Mouse (Mus musculus): ENCODE results near the gene Mlxipl. TPM values are rescaled to one million over a fixed set of nuclear protein-coding genes. Genes with fewer than 3 reads are reported as not detected.
"Not testable (repeated sequence)": the region's sequence is repeated elsewhere in the genome, so short reads cannot be mapped to it uniquely, and the experiment has no call there.

Mlxipl gene
- polyA plus RNA-seq, 1 experiment from 2014 or later: 1.2 TPM

GRCm38 (mm10) chr5:135063629-135064381 lies 25.9 kb upstream of the Mlxipl start, which contains the start of gene Dnajc30:
Gene Dnajc30, plus strand, starts transcription at chr5:135064202.
- ATAC-seq (replicated peaks; ENCODE audit: insufficient number of reproducible peaks, low FRiP score, low TSS enrichment): peak; percentile 93
- Histone ChIP-seq H3K9ac (ENCODE audit: low read depth, low read length) (peak within 1 kb of the TSS; percentile 88), H3K4me3 (ENCODE audit: low read depth, low read length) (peak within 1 kb of the TSS; percentile 92), H3K27me3 (ENCODE audit: control insufficient read depth, insufficient read depth, low read length) (no peaks in the 10 kb centered on the region), H3K36me3 (ENCODE audit: control insufficient read depth, insufficient read depth, low read length) (peaks cover 10% of the 10 kb centered on the region), H3K4me1 (ENCODE audit: control insufficient read depth, insufficient read depth, low read length) (peaks cover 6% of the 10 kb centered on the region; the same call in 1 of the 2 replicates), H3K9me3 (replicated peaks; ENCODE audit: control insufficient read depth, low read length) (no peaks in the 10 kb centered on the region), H3K27ac (ENCODE audit: low read depth, low read length) (no peak within 1 kb of the TSS), H3K4me2 (peak within 1 kb of the TSS; percentile 81)
- under 1% methylated on average over 52 of the region's 52 CpGs for WGBS (ENCODE audit: insufficient replicate concordance)

GRCm38 (mm10) chr5:135064382-135064766 lies 25.3 kb upstream of the Mlxipl start:
- Histone ChIP-seq H3K36me3 (ENCODE audit: control insufficient read depth, insufficient read depth, low read length) (peaks cover 10% of the 10 kb centered on the region), H3K9ac (ENCODE audit: low read depth, low read length) (peak overlapping the region; percentile 88), H3K4me1 (ENCODE audit: control insufficient read depth, insufficient read depth, low read length) (peaks cover 6% of the 10 kb centered on the region; the same call in 1 of the 2 replicates), H3K9me3 (replicated peaks; ENCODE audit: control insufficient read depth, low read length) (no peaks in the 10 kb centered on the region), H3K4me3 (ENCODE audit: low read depth, low read length) (peak overlapping the region; percentile 92), H3K27ac (ENCODE audit: low read depth, low read length) (no peak overlapping the region), H3K4me2 (peak overlapping the region; percentile 81), H3K27me3 (ENCODE audit: control insufficient read depth, insufficient read depth, low read length) (no peaks in the 10 kb centered on the region)
- peak; percentile 59 for ATAC-seq (replicated peaks; ENCODE audit: insufficient number of reproducible peaks, low FRiP score, low TSS enrichment)
- under 1% methylated on average over 40 of the region's 40 CpGs for WGBS (ENCODE audit: insufficient replicate concordance)

- H3K27ac ChIP-seq (ENCODE audit: low read depth, low read length): not testable (repeated sequence)
Measured at GRCm38 (mm10) chr5:135064909-135065446, 24.7 kb upstream of the Mlxipl start, which contains the start of gene Bud23. Gene Bud23, minus strand, starts transcription at chr5:135064959.

GRCm38 (mm10) chr5:135066008-135066407 lies 23.7 kb upstream of the Mlxipl start:
- 88% methylated on average over 3 of the region's 3 CpGs for WGBS (ENCODE audit: insufficient replicate concordance)
- no peaks in the 10 kb centered on the region; the same call in 1 of the 2 replicates for H3K36me3 ChIP-seq (ENCODE audit: control insufficient read depth, insufficient read depth, low read length)
- H3K27ac ChIP-seq (ENCODE audit: low read depth, low read length): no peak overlapping the region
- H3K9me3 ChIP-seq (replicated peaks; ENCODE audit: control insufficient read depth, low read length): no peaks in the 10 kb centered on the region
- no peak overlapping the region for H3K4me3 ChIP-seq (ENCODE audit: low read depth, low read length)
- H3K27me3 ChIP-seq (ENCODE audit: control insufficient read depth, insufficient read depth, low read length): no peaks in the 10 kb centered on the region
- no peak overlapping the region for H3K9ac ChIP-seq (ENCODE audit: low read depth, low read length)
- no peak overlapping the region for H3K4me2 ChIP-seq
- ATAC-seq (replicated peaks; ENCODE audit: insufficient number of reproducible peaks, low FRiP score, low TSS enrichment): no peak
- peaks cover 6% of the 10 kb centered on the region; the same call in 1 of the 2 replicates for H3K4me1 ChIP-seq (ENCODE audit: control insufficient read depth, insufficient read depth, low read length)

More at GRCm38 (mm10) chr5:135064909-135065446, 24.7 kb upstream of the Mlxipl start, which contains the start of gene Bud23:
- Histone ChIP-seq H3K9ac (ENCODE audit: low read depth, low read length) (peak within 1 kb of the TSS; percentile 88), H3K4me2 (peak within 1 kb of the TSS; percentile 81), H3K4me3 (ENCODE audit: low read depth, low read length) (peak within 1 kb of the TSS; percentile 92)
- H3K4me1 ChIP-seq (ENCODE audit: control insufficient read depth, insufficient read depth, low read length); H3K36me3 ChIP-seq (ENCODE audit: control insufficient read depth, insufficient read depth, low read length); H3K9me3 ChIP-seq (replicated peaks; ENCODE audit: control insufficient read depth, low read length); H3K27me3 ChIP-seq (ENCODE audit: control insufficient read depth, insufficient read depth, low read length); ATAC-seq (replicated peaks; ENCODE audit: insufficient number of reproducible peaks, low FRiP score, low TSS enrichment): not testable (repeated sequence)
- WGBS (ENCODE audit: insufficient replicate concordance): 71% methylated on average over 8 of the region's 9 CpGs

GRCm38 (mm10) chr5:135070448-135070847 lies 19.2 kb upstream of the Mlxipl start:
- Histone ChIP-seq H3K27me3 (ENCODE audit: control insufficient read depth, insufficient read depth, low read length) (0 out of 2 replicates have a peak, but pooled peaks cover 3% of the 10 kb centered on the region), H3K27ac (ENCODE audit: low read depth, low read length) (no peak overlapping the region), H3K9ac (ENCODE audit: low read depth, low read length) (no peak overlapping the region), H3K4me1 (ENCODE audit: control insufficient read depth, insufficient read depth, low read length) (peaks cover 7% of the 10 kb centered on the region), H3K36me3 (ENCODE audit: control insufficient read depth, insufficient read depth, low read length) (no peaks in the 10 kb centered on the region), H3K4me2 (no peak overlapping the region), H3K9me3 (replicated peaks; ENCODE audit: control insufficient read depth, low read length) (no peaks in the 10 kb centered on the region), H3K4me3 (ENCODE audit: low read depth, low read length) (no peak overlapping the region)
- WGBS (ENCODE audit: insufficient replicate concordance): 82% methylated on average over 3 of the region's 3 CpGs
- ATAC-seq (replicated peaks; ENCODE audit: insufficient number of reproducible peaks, low FRiP score, low TSS enrichment): no peak

- Histone ChIP-seq H3K27me3 (ENCODE audit: control insufficient read depth, insufficient read depth, low read length) (0 out of 2 replicates have a peak, but pooled peaks cover 3% of the 10 kb centered on the region), H3K4me1 (ENCODE audit: control insufficient read depth, insufficient read depth, low read length) (peaks cover 7% of the 10 kb centered on the region), H3K27ac (ENCODE audit: low read depth, low read length) (no peak overlapping the region), H3K9ac (ENCODE audit: low read depth, low read length) (no peak overlapping the region), H3K9me3 (replicated peaks; ENCODE audit: control insufficient read depth, low read length) (no peaks in the 10 kb centered on the region), H3K36me3 (ENCODE audit: control insufficient read depth, insufficient read depth, low read length) (no peaks in the 10 kb centered on the region), H3K4me3 (ENCODE audit: low read depth, low read length) (no peak overlapping the region), H3K4me2 (no peak overlapping the region)
- no peak for ATAC-seq (replicated peaks; ENCODE audit: insufficient number of reproducible peaks, low FRiP score, low TSS enrichment)
- 86% methylated on average over 2 of the region's 2 CpGs for WGBS (ENCODE audit: insufficient replicate concordance)
Measured at GRCm38 (mm10) chr5:135072061-135072460, 17.6 kb upstream of the Mlxipl start.

- H3K9me3 ChIP-seq (replicated peaks; ENCODE audit: control insufficient read depth, low read length): no peaks in the 10 kb centered on the region
- H3K4me3 ChIP-seq (ENCODE audit: low read depth, low read length): no peak overlapping the region
- H3K9ac ChIP-seq (ENCODE audit: low read depth, low read length): no peak overlapping the region
- no peaks in the 10 kb centered on the region for H3K36me3 ChIP-seq (ENCODE audit: control insufficient read depth, insufficient read depth, low read length)
- H3K4me2 ChIP-seq: no peak overlapping the region
- no peak overlapping the region for H3K27ac ChIP-seq (ENCODE audit: low read depth, low read length)
- no peak for ATAC-seq (replicated peaks; ENCODE audit: insufficient number of reproducible peaks, low FRiP score, low TSS enrichment)
- 0 out of 2 replicates have a peak, but pooled peaks cover 3% of the 10 kb centered on the region for H3K27me3 ChIP-seq (ENCODE audit: control insufficient read depth, insufficient read depth, low read length)
- peaks cover 7% of the 10 kb centered on the region for H3K4me1 ChIP-seq (ENCODE audit: control insufficient read depth, insufficient read depth, low read length)
- WGBS (ENCODE audit: insufficient replicate concordance): 50% methylated on average over 6 of the region's 6 CpGs
Measured at GRCm38 (mm10) chr5:135072720-135073119, 17.0 kb upstream of the Mlxipl start.

GRCm38 (mm10) chr5:135073349-135074150 lies 16.1 kb upstream of the Mlxipl start:
- no peak overlapping the region; the same call in 1 of the 2 replicates for H3K4me3 ChIP-seq (ENCODE audit: low read depth, low read length)
- ATAC-seq (replicated peaks; ENCODE audit: insufficient number of reproducible peaks, low FRiP score, low TSS enrichment): no peak
- H3K27ac ChIP-seq (ENCODE audit: low read depth, low read length): no peak overlapping the region
- H3K9ac ChIP-seq (ENCODE audit: low read depth, low read length): peak overlapping the region; percentile 56; the same call in 1 of the 2 replicates
- H3K4me1 ChIP-seq (ENCODE audit: control insufficient read depth, insufficient read depth, low read length): peaks cover 7% of the 10 kb centered on the region
- peak overlapping the region; percentile 46 for H3K4me2 ChIP-seq
- H3K36me3 ChIP-seq (ENCODE audit: control insufficient read depth, insufficient read depth, low read length): no peaks in the 10 kb centered on the region
- H3K9me3 ChIP-seq (replicated peaks; ENCODE audit: control insufficient read depth, low read length): no peaks in the 10 kb centered on the region
- whole genome bisulfite sequencing (ENCODE audit: insufficient replicate concordance): 24% methylated on average over 26 of the region's 26 CpGs
- 0 out of 2 replicates have a peak, but pooled peaks cover 3% of the 10 kb centered on the region for H3K27me3 ChIP-seq (ENCODE audit: control insufficient read depth, insufficient read depth, low read length)

Data from heart, embryonic 11.5 days (tissue).